Mouse (Mus musculus): ENCODE measurements around the gene Nagk. TPM values are rescaled to one million over a fixed set of nuclear protein-coding genes. Genes with fewer than 3 reads are reported as not detected.

The Nagk gene
- polyA plus RNA-seq (2014; fragmentation: Illumina TruSeq; extraction: RNeasy Lipid Tissue Mini Kit (QIAGEN cat#74804); ENCODE audit: low read depth, low replicate concordance) = 18.6 TPM

GRCm38 (mm10) chr6:83794760-83795296, at the start of gene Nagk:
Gene Nagk, plus strand, starts transcription at chr6:83794982.

GRCm38 (mm10) chr6:83762344-83762743, 32.4 kb upstream of the Nagk start, which contains the start of gene Ankrd53:
Gene Ankrd53, plus strand, starts transcription at chr6:83762644.

GRCm38 (mm10) chr6:83775638-83776293, 19.0 kb upstream of the Nagk start, which contains the start of gene Tex261:
Gene Tex261, minus strand, starts transcription at chr6:83775813.

GRCm38 (mm10) chr6:83831606-83832123, 36.9 kb downstream of the Nagk start, which contains the start of gene Paip2b:
Gene Paip2b, minus strand, starts transcription at chr6:83831741.

Other genes starting within 250 kb of the Nagk start
- gene Stambp, start 222.3 kb upstream of the Nagk start, polyA plus RNA-seq (2014; fragmentation: Illumina TruSeq; extraction: RNeasy Lipid Tissue Mini Kit (QIAGEN cat#74804); ENCODE audit: low read depth, low replicate concordance) = 140 TPM
- gene Clec4f, start 138.8 kb upstream of the Nagk start, polyA plus RNA-seq (2014; fragmentation: Illumina TruSeq; extraction: RNeasy Lipid Tissue Mini Kit (QIAGEN cat#74804); ENCODE audit: low read depth, low replicate concordance) = not detected
- gene Cd207, start 117.1 kb upstream of the Nagk start, polyA plus RNA-seq (2014; fragmentation: Illumina TruSeq; extraction: RNeasy Lipid Tissue Mini Kit (QIAGEN cat#74804); ENCODE audit: low read depth, low replicate concordance) = not detected
- gene Vax2, start 83.7 kb upstream of the Nagk start, polyA plus RNA-seq (2014; fragmentation: Illumina TruSeq; extraction: RNeasy Lipid Tissue Mini Kit (QIAGEN cat#74804); ENCODE audit: low read depth, low replicate concordance) = not detected
- gene Atp6v1b1, start 52.0 kb upstream of the Nagk start, polyA plus RNA-seq (2014; fragmentation: Illumina TruSeq; extraction: RNeasy Lipid Tissue Mini Kit (QIAGEN cat#74804); ENCODE audit: low read depth, low replicate concordance) = 3.1 TPM
- 15.4 TPM for gene Ankrd53, start 32.3 kb upstream of the Nagk start, polyA plus RNA-seq (2014; fragmentation: Illumina TruSeq; extraction: RNeasy Lipid Tissue Mini Kit (QIAGEN cat#74804); ENCODE audit: low read depth, low replicate concordance)
- gene Tex261, start 19.2 kb upstream of the Nagk start, polyA plus RNA-seq (2014; fragmentation: Illumina TruSeq; extraction: RNeasy Lipid Tissue Mini Kit (QIAGEN cat#74804); ENCODE audit: low read depth, low replicate concordance) = 11.0 TPM
- gene Paip2b, start 36.8 kb downstream of the Nagk start, polyA plus RNA-seq (2014; fragmentation: Illumina TruSeq; extraction: RNeasy Lipid Tissue Mini Kit (QIAGEN cat#74804); ENCODE audit: low read depth, low replicate concordance) = 54.5 TPM
- 146 TPM for gene Zfp638, start 72.1 kb downstream of the Nagk start, polyA plus RNA-seq (2014; fragmentation: Illumina TruSeq; extraction: RNeasy Lipid Tissue Mini Kit (QIAGEN cat#74804); ENCODE audit: low read depth, low replicate concordance)
- 0.15 TPM for gene Dysf, start 213.6 kb downstream of the Nagk start, polyA plus RNA-seq (2014; fragmentation: Illumina TruSeq; extraction: RNeasy Lipid Tissue Mini Kit (QIAGEN cat#74804); ENCODE audit: low read depth, low replicate concordance)